Mouse (Mus musculus) testis, adult 2 months (tissue): ENCODE results near the gene M1ap.

Source experiments
- CTCF ChIP-seq: fragments of 200-500 bp; IDR thresholded peaks from 2 replicates; pipeline ENCODE4 v1.5.1; 2012; ENCODE audit warnings: low read depth, mild to moderate bottlenecking, inconsistent platforms, low read length, moderate library complexity; ENCODE audit not compliant: control insufficient read depth, insufficient read depth, insufficient replicate concordance
- POLR2A ChIP-seq: fragments of 200-500 bp; IDR thresholded peaks from 2 replicates; pipeline ENCODE4 v1.6.1; 2012; ENCODE audit warnings: low read depth, mild to moderate bottlenecking, inconsistent platforms, low read length, moderate library complexity; ENCODE audit not compliant: control insufficient read depth

- TF ChIP-seq CTCF = no peak
- TF ChIP-seq POLR2A = no peak
Measured at GRCm38 (mm10) chr6:82969249-82970084, 22.8 kb downstream of the M1ap start.
